Mouse (Mus musculus): ENCODE data around the gene Sdk2. TPM values are rescaled to one million over a fixed set of nuclear protein-coding genes. Genes with fewer than 3 reads are reported as not detected.

Gene Sdk2
- polyA plus RNA-seq, 1 experiment: 3.0 TPM

DNA sequence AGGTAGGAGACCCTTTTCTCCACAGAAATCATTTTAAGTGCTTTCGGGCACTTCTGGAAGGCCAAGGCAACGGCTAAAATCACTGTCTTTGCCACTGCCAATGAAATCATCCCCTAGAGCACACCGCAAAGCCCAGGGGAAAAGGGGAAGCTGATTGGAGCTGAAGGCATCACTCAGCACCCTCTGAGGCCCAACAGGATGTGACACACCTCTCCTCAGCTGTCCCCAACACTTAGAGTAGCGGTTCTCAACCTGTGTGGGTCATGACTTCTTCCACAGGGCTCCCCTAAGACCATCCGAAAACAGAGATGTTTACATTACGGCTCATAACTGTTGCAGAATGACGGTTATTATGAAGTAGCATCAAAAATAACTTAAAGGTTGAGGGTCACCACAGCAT, 305.2 kb downstream of the Sdk2 start:
- TF ChIP-seq POLR2A (IDR thresholded peaks at IDR 0.05; ENCODE audit: low read depth, low read length) (no peak), CTCF (IDR thresholded peaks at IDR 0.05; ENCODE audit: extremely low read depth, insufficient read depth, insufficient read length, insufficient replicate concordance) (no peak)
- peaks cover 10% of the 10 kb centered on the region; the same call in 1 of the 2 replicates for H3K4me1 ChIP-seq (ENCODE audit: control insufficient read depth, insufficient read depth, insufficient read length)
- 24% methylated on average over 7 of the region's 7 CpGs for WGBS
- H3K36me3 ChIP-seq (ENCODE audit: control insufficient read depth, insufficient read depth, low read length): no peaks in the 10 kb centered on the region
- H3K27me3 ChIP-seq (ENCODE audit: control insufficient read depth, insufficient read depth, low read length): no peaks in the 10 kb centered on the region
- H3K4me3 ChIP-seq (ENCODE audit: extremely low read depth, insufficient read depth, insufficient read length): no peak overlapping the region
- DNase-seq (ENCODE audit: low read depth in 1 of 2, low spot score in 2 of 2): peak in 1 of 2 experiments; percentile 14
- H3K27ac ChIP-seq (ENCODE audit: insufficient read depth, low read length): no peak overlapping the region

GRCm38 (mm10) chr11:113760476-113760875, 306.4 kb downstream of the Sdk2 start:
- no peaks in the 10 kb centered on the region for H3K36me3 ChIP-seq (ENCODE audit: control insufficient read depth, insufficient read depth, low read length)
- 84% methylated on average over 7 of the region's 7 CpGs for WGBS
- H3K4me1 ChIP-seq (ENCODE audit: control insufficient read depth, insufficient read depth, insufficient read length): peaks cover 10% of the 10 kb centered on the region; the same call in 1 of the 2 replicates
- no peaks in the 10 kb centered on the region for H3K27me3 ChIP-seq (ENCODE audit: control insufficient read depth, insufficient read depth, low read length)
- no peak for DNase-seq (ENCODE audit: low read depth in 1 of 2, low spot score in 2 of 2)
- TF ChIP-seq POLR2A (IDR thresholded peaks at IDR 0.05; ENCODE audit: low read depth, low read length) (no peak), CTCF (IDR thresholded peaks at IDR 0.05; ENCODE audit: extremely low read depth, insufficient read depth, insufficient read length, insufficient replicate concordance) (no peak)
- no peak overlapping the region for H3K27ac ChIP-seq (ENCODE audit: insufficient read depth, low read length)
- no peak overlapping the region for H3K4me3 ChIP-seq (ENCODE audit: extremely low read depth, insufficient read depth, insufficient read length)

DNA sequence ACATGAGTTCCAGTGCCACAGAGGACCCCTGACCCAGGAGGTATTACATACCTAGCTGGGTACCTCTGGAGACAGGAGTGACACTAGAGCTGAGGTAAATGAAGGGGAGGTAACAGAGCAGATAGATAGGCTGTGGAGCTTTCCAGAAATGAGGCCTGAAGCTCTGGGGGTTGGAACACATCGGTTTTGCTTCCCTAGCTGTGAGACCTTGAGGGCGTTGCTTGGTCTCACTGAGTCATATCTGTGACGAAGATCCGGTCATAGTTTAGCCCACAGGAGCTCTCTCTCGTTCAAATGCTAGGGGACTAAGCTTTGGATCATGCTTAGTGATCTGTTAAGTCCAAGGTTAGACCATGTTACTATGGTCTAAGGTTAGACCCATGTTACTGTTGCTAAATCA, 308.0 kb downstream of the Sdk2 start:
- Histone ChIP-seq H3K27me3 (ENCODE audit: control insufficient read depth, insufficient read depth, low read length) (no peaks in the 10 kb centered on the region), H3K4me1 (ENCODE audit: control insufficient read depth, insufficient read depth, insufficient read length) (peaks cover 10% of the 10 kb centered on the region; the same call in 1 of the 2 replicates), H3K4me3 (ENCODE audit: extremely low read depth, insufficient read depth, insufficient read length) (no peak overlapping the region), H3K27ac (ENCODE audit: insufficient read depth, low read length) (no peak overlapping the region), H3K36me3 (ENCODE audit: control insufficient read depth, insufficient read depth, low read length) (no peaks in the 10 kb centered on the region)
- no peak for DNase-seq (ENCODE audit: low read depth in 1 of 2, low spot score in 2 of 2)
- no peak for TF ChIP-seq CTCF (IDR thresholded peaks at IDR 0.05; ENCODE audit: extremely low read depth, insufficient read depth, insufficient read length, insufficient replicate concordance)
- TF ChIP-seq POLR2A (IDR thresholded peaks at IDR 0.05; ENCODE audit: low read depth, low read length): no peak
- 93% methylated on average over 5 of the region's 5 CpGs for WGBS

DNA sequence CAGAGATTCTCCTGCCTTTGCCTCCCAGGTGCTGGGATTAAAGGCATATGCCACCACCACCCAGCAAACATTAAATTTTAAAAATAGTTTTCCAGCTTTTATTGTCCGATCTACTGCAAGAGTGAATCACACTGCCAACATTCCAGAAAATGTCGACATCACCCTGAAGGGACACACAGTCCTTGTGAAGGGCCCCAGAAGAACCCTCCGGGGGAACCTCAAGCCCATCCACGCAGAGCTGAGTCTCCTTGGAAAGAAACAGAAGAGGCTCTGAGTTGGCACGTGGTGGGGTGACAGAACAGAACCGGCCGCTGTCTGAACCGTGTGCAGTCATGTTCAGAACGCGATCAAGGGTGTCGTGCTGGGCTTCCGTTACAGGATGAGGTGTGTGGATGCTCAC, 310.3 kb downstream of the Sdk2 start:
- peaks cover 3% of the 10 kb centered on the region; the same call in 1 of the 2 replicates for H3K4me1 ChIP-seq (ENCODE audit: control insufficient read depth, insufficient read depth, insufficient read length)
- 92% methylated on average over 12 of the region's 12 CpGs for WGBS
- TF ChIP-seq CTCF (IDR thresholded peaks at IDR 0.05; ENCODE audit: extremely low read depth, insufficient read depth, insufficient read length, insufficient replicate concordance) (no peak), POLR2A (IDR thresholded peaks at IDR 0.05; ENCODE audit: low read depth, low read length) (no peak)
- no peaks in the 10 kb centered on the region for H3K36me3 ChIP-seq (ENCODE audit: control insufficient read depth, insufficient read depth, low read length)
- H3K27me3 ChIP-seq (ENCODE audit: control insufficient read depth, insufficient read depth, low read length): no peaks in the 10 kb centered on the region
- no peak for DNase-seq (ENCODE audit: low read depth in 1 of 2, low spot score in 2 of 2)
- no peak overlapping the region for H3K27ac ChIP-seq (ENCODE audit: insufficient read depth, low read length)
- H3K4me3 ChIP-seq (ENCODE audit: extremely low read depth, insufficient read depth, insufficient read length): no peak overlapping the region

- Histone ChIP-seq H3K36me3 (ENCODE audit: control insufficient read depth, insufficient read depth, low read length) (no peaks in the 10 kb centered on the region), H3K27me3 (ENCODE audit: control insufficient read depth, insufficient read depth, low read length) (no peaks in the 10 kb centered on the region), H3K4me1 (ENCODE audit: control insufficient read depth, insufficient read depth, insufficient read length) (no peaks in the 10 kb centered on the region), H3K27ac (ENCODE audit: insufficient read depth, low read length) (no peak overlapping the region), H3K4me3 (ENCODE audit: extremely low read depth, insufficient read depth, insufficient read length) (no peak overlapping the region)
- DNase-seq (ENCODE audit: low read depth in 1 of 2, low spot score in 2 of 2): no peak
- WGBS: 94% methylated on average over 14 of the region's 14 CpGs
- no peak for TF ChIP-seq CTCF (IDR thresholded peaks at IDR 0.05; ENCODE audit: extremely low read depth, insufficient read depth, insufficient read length, insufficient replicate concordance)
- no peak for TF ChIP-seq POLR2A (IDR thresholded peaks at IDR 0.05; ENCODE audit: low read depth, low read length)
These were observed 311.0 kb downstream of the Sdk2 start for GRCm38 (mm10) chr11:113755878-113756277.

DNA sequence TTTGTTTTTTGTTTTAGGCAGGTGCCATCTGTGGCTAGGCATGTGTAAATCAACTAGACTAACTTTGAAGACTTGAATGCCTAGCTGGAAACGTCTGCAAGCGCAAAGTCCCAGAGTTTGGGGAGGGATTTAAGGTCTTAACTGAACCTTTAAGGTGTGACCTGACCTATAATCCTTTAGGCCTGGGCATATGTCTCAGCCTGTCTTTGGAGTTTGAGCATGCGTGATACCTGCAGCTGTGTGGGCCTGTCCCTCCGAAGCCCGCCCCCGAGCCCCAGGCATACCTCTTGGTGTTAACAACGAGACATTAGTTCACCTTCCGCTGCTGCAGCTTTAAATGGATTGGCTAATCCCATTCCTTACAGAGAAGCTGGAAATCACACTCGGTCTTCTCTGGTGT, 312.0 kb downstream of the Sdk2 start:
- 89% methylated on average over 9 of the region's 9 CpGs for WGBS
- no peak for TF ChIP-seq POLR2A (IDR thresholded peaks at IDR 0.05; ENCODE audit: low read depth, low read length)
- TF ChIP-seq CTCF (IDR thresholded peaks at IDR 0.05; ENCODE audit: extremely low read depth, insufficient read depth, insufficient read length, insufficient replicate concordance): no peak
- H3K27me3 ChIP-seq (ENCODE audit: control insufficient read depth, insufficient read depth, low read length): no peaks in the 10 kb centered on the region
- no peaks in the 10 kb centered on the region for H3K4me1 ChIP-seq (ENCODE audit: control insufficient read depth, insufficient read depth, insufficient read length)
- no peak overlapping the region for H3K4me3 ChIP-seq (ENCODE audit: extremely low read depth, insufficient read depth, insufficient read length)
- DNase-seq (ENCODE audit: low read depth in 1 of 2, low spot score in 2 of 2): no peak
- no peak overlapping the region for H3K27ac ChIP-seq (ENCODE audit: insufficient read depth, low read length)
- H3K36me3 ChIP-seq (ENCODE audit: control insufficient read depth, insufficient read depth, low read length): no peaks in the 10 kb centered on the region

- Histone ChIP-seq H3K4me1 (ENCODE audit: control insufficient read depth, insufficient read depth, insufficient read length) (no peaks in the 10 kb centered on the region), H3K36me3 (ENCODE audit: control insufficient read depth, insufficient read depth, low read length) (no peaks in the 10 kb centered on the region), H3K4me3 (ENCODE audit: extremely low read depth, insufficient read depth, insufficient read length) (no peak overlapping the region), H3K27me3 (ENCODE audit: control insufficient read depth, insufficient read depth, low read length) (no peaks in the 10 kb centered on the region), H3K27ac (ENCODE audit: insufficient read depth, low read length) (no peak overlapping the region)
- TF ChIP-seq CTCF (IDR thresholded peaks at IDR 0.05; ENCODE audit: extremely low read depth, insufficient read depth, insufficient read length, insufficient replicate concordance): no peak
- no peak for TF ChIP-seq POLR2A (IDR thresholded peaks at IDR 0.05; ENCODE audit: low read depth, low read length)
- DNase-seq (ENCODE audit: low read depth in 1 of 2, low spot score in 2 of 2): no peak
- 94% methylated on average over 10 of the region's 10 CpGs for WGBS
These were observed 314.0 kb downstream of the Sdk2 start for GRCm38 (mm10) chr11:113752685-113753430.
